Mouse (Mus musculus): Measurements from ENCODE around the gene Rnf130. TPM values are rescaled to one million over a fixed set of nuclear protein-coding genes. Genes with fewer than 3 reads are reported as not detected.
"Not testable (repeated sequence)": the region's sequence is repeated elsewhere in the genome, so short reads cannot be mapped to it uniquely, and the experiment has no call there.

The Rnf130 gene
- polyA plus RNA-seq, 1 experiment from 2014 or later, result 72.5 TPM

DNA sequence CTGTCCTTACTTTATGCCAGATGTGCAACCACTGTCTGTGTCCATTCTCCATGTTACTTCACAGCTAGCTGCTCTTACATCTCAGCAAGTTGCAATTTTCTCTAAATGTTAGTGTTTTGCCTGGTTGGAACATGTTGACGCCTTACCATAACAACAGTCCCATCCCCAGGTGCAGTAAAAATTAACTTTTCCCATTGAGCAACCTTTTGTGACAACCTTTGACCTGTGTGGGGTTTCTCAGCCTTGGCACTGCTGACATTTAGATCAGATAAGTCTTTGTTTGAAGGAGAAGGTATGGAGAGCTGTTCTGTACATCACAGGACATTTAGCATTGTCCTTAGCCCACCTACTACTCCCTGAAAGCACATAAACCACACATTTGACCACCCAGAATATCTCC is 64.7 kb downstream of the Rnf130 start:
- DNase-seq, result no peak
- Histone ChIP-seq H3K4me2 (ENCODE audit: low read length) (no peak overlapping the region), H3K4me3 (replicated peaks; ENCODE audit: low read depth, low read length) (no peak overlapping the region), H3K27ac (replicated peaks; ENCODE audit: low read depth, low read length) (no peak overlapping the region), H3K27me3 (ENCODE audit: control insufficient read depth, insufficient read depth, low read length) (no peaks in the 10 kb centered on the region), H3K9me3 (ENCODE audit: control insufficient read depth, low read length) (no peaks in the 10 kb centered on the region), H3K4me1 (ENCODE audit: control insufficient read depth, insufficient read depth, low read length) (peaks cover 14% of the 10 kb centered on the region), H3K36me3 (ENCODE audit: control insufficient read depth, insufficient read depth, low read length) (peaks cover 71% of the 10 kb centered on the region), H3K9ac (replicated peaks; ENCODE audit: low read length) (no peak overlapping the region)
- ATAC-seq (ENCODE audit: low FRiP score, low TSS enrichment), result no peak
- 92% methylated on average over 1 of the region's 1 CpGs for WGBS

DNA sequence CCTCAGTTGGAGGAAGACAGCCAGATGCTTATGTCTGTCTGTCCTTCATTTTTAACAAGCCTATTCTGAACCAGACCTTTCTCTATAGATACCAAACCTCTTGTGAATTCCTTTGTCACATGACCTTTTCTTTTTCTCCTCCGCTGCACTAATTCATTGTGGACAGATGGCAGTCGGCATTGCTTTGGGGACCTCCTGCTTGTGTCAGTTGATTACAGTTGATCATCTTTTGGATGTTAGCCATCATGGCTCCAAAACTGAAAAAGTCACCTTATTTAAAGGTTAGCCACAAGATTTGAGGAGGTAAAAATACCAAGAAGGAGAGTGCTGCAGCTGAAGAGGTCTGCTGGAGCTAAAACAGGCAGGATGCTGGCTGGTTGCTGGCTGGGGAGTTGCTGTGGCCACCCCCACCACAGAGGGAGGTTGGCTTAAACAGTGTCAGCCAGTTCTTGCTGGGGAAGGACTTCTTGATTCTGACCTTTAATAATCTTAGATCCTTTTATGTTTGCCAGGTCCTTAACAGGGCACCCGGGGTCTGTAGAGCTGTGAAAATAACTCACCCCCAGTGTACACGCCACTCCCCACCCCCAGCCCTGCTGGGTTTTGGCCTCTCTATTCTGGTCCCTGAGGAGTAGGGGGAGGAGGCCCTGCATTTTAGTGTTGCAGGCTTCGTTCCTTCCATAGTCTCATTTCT is 66.0 kb downstream of the Rnf130 start:
- Histone ChIP-seq H3K27me3 (ENCODE audit: control insufficient read depth, insufficient read depth, low read length) (no peaks in the 10 kb centered on the region), H3K9ac (replicated peaks; ENCODE audit: low read length) (no peak overlapping the region), H3K9me3 (ENCODE audit: control insufficient read depth, low read length) (no peaks in the 10 kb centered on the region), H3K36me3 (ENCODE audit: control insufficient read depth, insufficient read depth, low read length) (peaks cover 78% of the 10 kb centered on the region), H3K4me2 (ENCODE audit: low read length) (no peak overlapping the region), H3K27ac (replicated peaks; ENCODE audit: low read depth, low read length) (peak overlapping the region; percentile 49), H3K4me3 (replicated peaks; ENCODE audit: low read depth, low read length) (no peak overlapping the region), H3K4me1 (ENCODE audit: control insufficient read depth, insufficient read depth, low read length) (peaks cover 14% of the 10 kb centered on the region)
- 44% methylated on average over 5 of the region's 5 CpGs for WGBS
- DNase-seq (peak; percentile 22), ATAC-seq (ENCODE audit: low FRiP score, low TSS enrichment) (no peak)

DNA sequence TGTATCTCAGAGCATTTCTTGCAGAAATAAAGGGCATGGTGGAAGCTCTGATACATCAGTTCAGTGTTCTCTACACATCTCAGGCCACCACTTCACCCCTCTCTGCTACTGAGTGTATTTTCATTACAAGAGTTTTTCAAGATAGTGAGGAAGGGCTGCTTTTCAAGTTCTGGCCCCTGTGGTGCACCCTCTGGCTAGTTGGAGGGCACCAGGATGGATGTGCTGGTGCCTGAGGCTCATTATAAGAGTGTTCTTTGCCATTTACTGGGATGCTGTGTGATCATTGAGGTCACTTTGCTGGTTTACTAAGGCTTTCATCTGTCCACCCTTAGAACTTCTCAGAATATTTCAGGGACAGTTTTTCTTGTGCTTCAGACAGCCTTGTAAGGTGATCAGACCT is 66.5 kb downstream of the Rnf130 start:
- no peak for ATAC-seq (ENCODE audit: low FRiP score, low TSS enrichment)
- peaks cover 79% of the 10 kb centered on the region for H3K36me3 ChIP-seq (ENCODE audit: control insufficient read depth, insufficient read depth, low read length)
- H3K27ac ChIP-seq (replicated peaks; ENCODE audit: low read depth, low read length), result peak overlapping the region; percentile 49; the same call in 1 of the 2 replicates

GRCm38 (mm10) chr11:50095661-50096060 is 70.5 kb downstream of the Rnf130 start:
- 92% methylated on average over 9 of the region's 9 CpGs for WGBS
- ATAC-seq (ENCODE audit: low FRiP score, low TSS enrichment), result no peak
- Histone ChIP-seq H3K4me3 (replicated peaks; ENCODE audit: low read depth, low read length) (no peak overlapping the region), H3K4me2 (ENCODE audit: low read length) (no peak overlapping the region), H3K4me1 (ENCODE audit: control insufficient read depth, insufficient read depth, low read length) (peaks cover 9% of the 10 kb centered on the region), H3K36me3 (ENCODE audit: control insufficient read depth, insufficient read depth, low read length) (peaks cover 67% of the 10 kb centered on the region), H3K9me3 (ENCODE audit: control insufficient read depth, low read length) (no peaks in the 10 kb centered on the region), H3K9ac (replicated peaks; ENCODE audit: low read length) (no peak overlapping the region), H3K27me3 (ENCODE audit: control insufficient read depth, insufficient read depth, low read length) (no peaks in the 10 kb centered on the region), H3K27ac (replicated peaks; ENCODE audit: low read depth, low read length) (no peak overlapping the region)
- no peak for DNase-seq

More for the DNA sequence above, 66.5 kb downstream of the Rnf130 start:
- H3K9me3 ChIP-seq (ENCODE audit: control insufficient read depth, low read length), result no peaks in the 10 kb centered on the region
- H3K4me3 ChIP-seq (replicated peaks; ENCODE audit: low read depth, low read length), result no peak overlapping the region
- peaks cover 14% of the 10 kb centered on the region for H3K4me1 ChIP-seq (ENCODE audit: control insufficient read depth, insufficient read depth, low read length)
- no peaks in the 10 kb centered on the region for H3K27me3 ChIP-seq (ENCODE audit: control insufficient read depth, insufficient read depth, low read length)
- H3K4me2 ChIP-seq (ENCODE audit: low read length), result no peak overlapping the region
- DNase-seq, result no peak
- no peak overlapping the region for H3K9ac ChIP-seq (replicated peaks; ENCODE audit: low read length)

DNA sequence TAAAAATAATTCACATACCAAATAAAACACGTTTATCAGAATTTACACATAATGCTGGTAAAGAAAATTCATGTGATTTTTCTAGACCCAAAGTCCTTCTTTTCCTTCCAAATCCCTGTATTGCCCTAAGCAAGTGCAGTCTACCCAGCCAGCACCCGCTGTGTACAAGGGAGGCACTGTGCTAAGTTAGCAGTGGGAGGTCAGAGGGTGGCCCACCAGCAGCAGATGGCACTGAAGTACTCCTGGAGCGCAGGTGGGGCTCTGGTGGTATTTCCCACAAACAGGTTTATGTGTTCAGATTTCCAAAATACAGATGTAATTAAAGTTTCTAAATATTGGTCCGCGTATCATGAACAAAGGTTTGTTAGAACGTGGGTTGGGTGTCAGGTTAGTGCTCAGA is 71.9 kb downstream of the Rnf130 start:
- no peaks in the 10 kb centered on the region for H3K27me3 ChIP-seq (ENCODE audit: control insufficient read depth, insufficient read depth, low read length)
- no peak overlapping the region for H3K9ac ChIP-seq (replicated peaks; ENCODE audit: low read length)
- no peaks in the 10 kb centered on the region for H3K9me3 ChIP-seq (ENCODE audit: control insufficient read depth, low read length)
- DNase-seq (no peak), ATAC-seq (ENCODE audit: low FRiP score, low TSS enrichment) (no peak)
- H3K4me3 ChIP-seq (replicated peaks; ENCODE audit: low read depth, low read length), result no peak overlapping the region
- no peak overlapping the region for H3K27ac ChIP-seq (replicated peaks; ENCODE audit: low read depth, low read length)
- WGBS, result 97% methylated on average over 6 of the region's 6 CpGs
- H3K36me3 ChIP-seq (ENCODE audit: control insufficient read depth, insufficient read depth, low read length), result peaks cover 65% of the 10 kb centered on the region
- no peak overlapping the region for H3K4me2 ChIP-seq (ENCODE audit: low read length)
- H3K4me1 ChIP-seq (ENCODE audit: control insufficient read depth, insufficient read depth, low read length), result no peaks in the 10 kb centered on the region

- H3K4me3 ChIP-seq (replicated peaks; ENCODE audit: low read depth, low read length), result no peak overlapping the region
- peaks cover 50% of the 10 kb centered on the region for H3K36me3 ChIP-seq (ENCODE audit: control insufficient read depth, insufficient read depth, low read length)
- H3K9ac ChIP-seq (replicated peaks; ENCODE audit: low read length), result no peak overlapping the region
- no peak overlapping the region for H3K27ac ChIP-seq (replicated peaks; ENCODE audit: low read depth, low read length)
- H3K4me1 ChIP-seq (ENCODE audit: control insufficient read depth, insufficient read depth, low read length), result no peaks in the 10 kb centered on the region
- no peaks in the 10 kb centered on the region for H3K27me3 ChIP-seq (ENCODE audit: control insufficient read depth, insufficient read depth, low read length)
- 92% methylated on average over 8 of the region's 8 CpGs for WGBS
- ATAC-seq (ENCODE audit: low FRiP score, low TSS enrichment) (no peak), DNase-seq (no peak)
- no peaks in the 10 kb centered on the region for H3K9me3 ChIP-seq (ENCODE audit: control insufficient read depth, low read length)
- H3K4me2 ChIP-seq (ENCODE audit: low read length), result no peak overlapping the region
These were observed 73.9 kb downstream of the Rnf130 start for GRCm38 (mm10) chr11:50098961-50099481.

DNA sequence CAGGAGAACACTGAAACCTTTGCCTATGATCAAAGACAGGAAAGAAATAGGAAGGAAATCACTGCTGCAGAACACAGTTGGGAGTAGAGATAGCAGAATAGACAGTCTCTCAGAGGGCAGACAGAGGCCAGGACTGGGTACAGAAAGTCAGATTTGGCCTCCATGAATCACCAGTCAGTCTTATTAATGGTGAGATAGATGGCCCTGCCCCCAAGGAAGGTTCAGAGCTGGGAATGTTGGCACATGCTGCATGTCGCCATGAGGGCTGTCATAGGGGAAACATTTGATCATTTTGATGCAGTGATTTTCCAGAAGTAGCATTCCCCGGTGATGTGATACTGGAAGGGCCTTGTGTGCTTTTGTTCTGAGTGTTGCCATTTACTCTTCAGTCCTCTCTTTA is 74.5 kb downstream of the Rnf130 start:
- ATAC-seq (ENCODE audit: low FRiP score, low TSS enrichment) (no peak), DNase-seq (no peak)
- Histone ChIP-seq H3K4me1 (ENCODE audit: control insufficient read depth, insufficient read depth, low read length) (no peaks in the 10 kb centered on the region), H3K4me3 (replicated peaks; ENCODE audit: low read depth, low read length) (no peak overlapping the region), H3K9ac (replicated peaks; ENCODE audit: low read length) (no peak overlapping the region), H3K27ac (replicated peaks; ENCODE audit: low read depth, low read length) (no peak overlapping the region), H3K9me3 (ENCODE audit: control insufficient read depth, low read length) (no peaks in the 10 kb centered on the region), H3K36me3 (ENCODE audit: control insufficient read depth, insufficient read depth, low read length) (peaks cover 48% of the 10 kb centered on the region), H3K27me3 (ENCODE audit: control insufficient read depth, insufficient read depth, low read length) (no peaks in the 10 kb centered on the region), H3K4me2 (ENCODE audit: low read length) (no peak overlapping the region)
- 85% methylated on average over 2 of the region's 2 CpGs for WGBS

DNA sequence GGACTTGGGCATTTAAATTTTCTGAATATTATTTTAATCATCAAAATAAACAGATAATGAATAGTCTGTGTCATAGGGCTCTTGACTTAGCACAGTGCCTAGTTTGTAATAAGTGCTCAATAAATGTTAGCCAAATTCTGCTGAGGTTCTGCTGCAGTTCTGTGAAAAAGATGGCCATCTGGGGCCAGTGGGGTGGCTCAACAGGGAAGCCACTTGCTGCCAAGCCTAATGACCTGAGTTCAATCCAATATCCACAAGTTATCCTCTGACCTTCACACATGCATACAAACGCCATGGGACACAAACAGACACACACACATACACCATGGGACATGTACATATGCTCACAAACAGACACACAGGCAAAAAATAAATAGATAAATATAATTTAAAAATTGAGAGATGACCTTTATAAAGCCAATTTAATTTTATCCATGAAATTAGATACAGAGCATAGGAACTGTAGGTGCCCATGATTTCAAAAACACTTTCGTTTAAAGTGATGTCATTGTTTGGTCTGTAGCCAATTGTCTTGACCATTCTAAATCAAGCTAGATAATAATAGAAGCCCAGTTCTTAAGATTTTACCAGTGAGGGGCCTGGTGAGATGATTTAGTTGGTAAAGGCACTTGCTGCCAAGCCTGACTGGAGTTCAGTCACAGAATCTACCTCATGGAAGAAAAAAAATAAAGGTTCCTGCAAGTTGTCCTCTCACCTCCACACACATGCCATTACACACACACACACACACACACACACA is 75.6 kb downstream of the Rnf130 start:
- H3K9me3 ChIP-seq (ENCODE audit: control insufficient read depth, low read length), result no peaks in the 10 kb centered on the region
- no peak overlapping the region for H3K4me2 ChIP-seq (ENCODE audit: low read length)
- WGBS, result 89% methylated on average over 2 of the region's 2 CpGs
- ATAC-seq (ENCODE audit: low FRiP score, low TSS enrichment) (no peak), DNase-seq (no peak)
- H3K27ac ChIP-seq (replicated peaks; ENCODE audit: low read depth, low read length), result no peak overlapping the region
- peaks cover 44% of the 10 kb centered on the region for H3K36me3 ChIP-seq (ENCODE audit: control insufficient read depth, insufficient read depth, low read length)
- no peak overlapping the region for H3K4me3 ChIP-seq (replicated peaks; ENCODE audit: low read depth, low read length)
- H3K27me3 ChIP-seq (ENCODE audit: control insufficient read depth, insufficient read depth, low read length), result no peaks in the 10 kb centered on the region
- H3K9ac ChIP-seq (replicated peaks; ENCODE audit: low read length), result no peak overlapping the region
- H3K4me1 ChIP-seq (ENCODE audit: control insufficient read depth, insufficient read depth, low read length), result no peaks in the 10 kb centered on the region

DNA sequence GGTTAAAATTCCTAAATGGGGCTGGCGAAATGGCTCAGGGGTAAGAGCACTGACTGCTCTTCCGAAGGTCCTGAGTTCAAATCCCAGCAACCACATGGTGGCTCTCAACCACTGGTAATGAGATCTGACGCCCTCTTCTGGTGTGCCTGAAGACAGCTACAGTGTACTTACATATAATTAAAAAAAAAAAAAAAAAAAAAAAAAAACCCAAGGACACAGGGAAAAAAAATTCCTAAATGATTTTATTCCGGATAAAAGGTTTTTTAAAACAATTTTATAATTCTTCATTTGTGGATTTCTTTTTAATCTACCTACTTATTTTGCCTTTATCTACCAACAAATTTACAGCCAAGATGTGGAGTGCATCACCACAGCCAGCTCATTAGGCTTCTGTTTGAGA is 76.8 kb downstream of the Rnf130 start:
- 94% methylated on average over 4 of the region's 4 CpGs for WGBS
- H3K36me3 ChIP-seq (ENCODE audit: control insufficient read depth, insufficient read depth, low read length), result peaks cover 38% of the 10 kb centered on the region
- not testable (repeated sequence) for H3K9me3 ChIP-seq (ENCODE audit: control insufficient read depth, low read length); ATAC-seq (ENCODE audit: low FRiP score, low TSS enrichment); H3K4me3 ChIP-seq (replicated peaks; ENCODE audit: low read depth, low read length); H3K4me1 ChIP-seq (ENCODE audit: control insufficient read depth, insufficient read depth, low read length); H3K9ac ChIP-seq (replicated peaks; ENCODE audit: low read length); H3K27ac ChIP-seq (replicated peaks; ENCODE audit: low read depth, low read length); H3K27me3 ChIP-seq (ENCODE audit: control insufficient read depth, insufficient read depth, low read length); DNase-seq; H3K4me2 ChIP-seq (ENCODE audit: low read length)
